Mouse (Mus musculus) bone marrow, adult 2 months (tissue): ENCODE measurements around the gene Mycbpap.

Experiments
- CTCF ChIP-seq: fragments of 200-500 bp; IDR thresholded peaks from 2 replicates; pipeline ENCODE4 v1.5.1; 2011; ENCODE audit warnings: low read length, control low read depth; ENCODE audit not compliant: control insufficient read depth, insufficient read depth
- POLR2A ChIP-seq: fragments of 200-500 bp; IDR thresholded peaks from 2 replicates; pipeline ENCODE4 v1.6.1; 2011; ENCODE audit warnings: low read depth, mild to moderate bottlenecking, control low read depth, low read length, borderline replicate concordance; ENCODE audit not compliant: control insufficient read depth

- TF ChIP-seq CTCF (no peak), POLR2A (no peak)
These were observed 32.6 kb downstream of the Mycbpap start for GRCm38 (mm10) chr11:94488767-94489533.
